Mouse (Mus musculus) lung, postnatal 10 days (tissue): ENCODE data around the gene Gm12800.
"Not testable (repeated sequence)": the region's sequence is repeated elsewhere in the genome, so short reads cannot be mapped to it uniquely, and the experiment has no call there.

ENCODE experiments used
- DNase-seq: peaks from one replicate; pipeline ENCODE4 v3.0.0; 2021

Gene Gm12800

GRCm38 (mm10) chr4:101908821-101909220, at the start of gene Gm12800:
Gene Gm12800, plus strand, starts transcription at chr4:101909121.
- DNase-seq, result not testable (repeated sequence)

DNA sequence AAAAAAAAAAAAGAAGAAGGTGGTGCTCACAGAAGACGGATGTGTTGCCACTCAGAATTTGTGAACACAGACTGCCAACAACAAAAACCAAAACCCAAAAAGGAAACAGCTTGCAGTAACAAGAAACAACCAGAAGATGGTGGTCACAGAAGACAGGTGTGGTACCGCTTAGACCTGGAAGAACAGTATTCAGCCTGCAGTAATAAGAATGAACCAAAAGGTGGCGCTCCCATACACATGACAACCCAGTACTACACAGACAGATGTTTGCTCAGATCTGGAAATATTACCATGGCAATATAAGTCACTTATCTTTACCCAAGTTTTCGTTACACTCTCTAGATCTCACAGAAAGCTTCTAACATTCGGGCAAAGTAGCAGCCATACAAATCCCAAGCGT, 48.0 kb upstream of the Gm12800 start:
- DNase-seq, result peak; percentile 21

- DNase-seq, result no peak
Measured at GRCm38 (mm10) chr4:101862289-101862688, 46.6 kb upstream of the Gm12800 start.

DNA sequence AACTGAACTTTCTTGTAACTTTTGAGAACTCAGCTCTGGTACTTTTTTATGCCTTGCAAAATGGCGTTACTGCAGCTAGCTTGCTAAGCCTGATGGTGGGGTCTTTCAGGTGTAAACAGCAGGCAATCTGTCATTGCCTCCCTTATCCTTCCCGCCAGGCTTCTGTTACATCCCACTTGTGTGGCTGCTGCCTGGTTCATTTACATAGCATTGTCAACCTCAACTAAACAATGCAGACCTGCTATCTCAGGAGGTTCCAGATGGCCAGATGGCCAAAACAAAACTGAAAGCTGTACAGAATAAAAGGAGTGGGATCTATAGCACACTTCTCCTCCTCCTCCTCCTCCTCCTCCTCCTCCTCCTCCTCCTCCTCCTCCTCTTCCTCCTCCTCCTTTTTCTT, 36.9 kb upstream of the Gm12800 start:
- not testable (repeated sequence) for DNase-seq

DNA sequence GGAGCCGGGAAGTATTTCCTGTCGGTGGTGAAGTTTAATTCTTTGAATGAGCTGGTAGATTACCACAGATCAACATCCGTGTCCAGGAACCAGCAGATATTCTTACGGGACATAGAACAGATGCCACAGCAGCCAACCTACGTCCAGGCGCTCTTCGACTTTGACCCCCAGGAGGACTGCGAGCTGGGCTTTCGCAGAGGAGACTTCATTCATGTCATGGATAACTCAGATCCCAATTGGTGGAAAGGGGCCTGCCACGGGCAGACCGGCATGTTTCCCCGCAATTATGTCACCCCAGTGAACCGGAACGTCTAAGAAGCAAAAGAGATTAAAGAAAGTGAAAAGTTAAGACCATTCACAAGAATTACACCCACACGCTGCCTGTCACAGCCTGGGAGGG, 33.2 kb upstream of the Gm12800 start:
- not testable (repeated sequence) for DNase-seq

- DNase-seq, result no peak
Measured at GRCm38 (mm10) chr4:101883641-101884040, 25.3 kb upstream of the Gm12800 start.

DNA sequence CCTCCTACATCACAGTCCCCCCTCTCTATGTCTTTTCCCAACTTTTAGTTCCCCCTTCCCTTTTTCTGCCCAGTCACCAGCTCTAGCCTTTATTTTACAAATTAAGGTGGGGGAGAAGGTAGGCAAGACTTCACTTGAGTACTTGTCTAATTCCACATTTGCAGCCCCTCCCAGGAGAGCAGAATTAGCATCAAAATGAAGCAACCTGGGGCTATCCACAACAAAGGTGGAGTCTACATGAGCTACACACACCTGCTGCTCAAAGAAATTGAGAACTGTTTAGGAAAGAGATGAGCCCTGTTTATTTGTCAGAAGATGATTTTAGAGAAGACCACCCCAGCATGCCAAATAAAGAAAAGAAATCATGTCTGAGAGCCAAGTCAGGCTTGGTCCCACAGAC, 19.5 kb upstream of the Gm12800 start:
- no peak for DNase-seq

GRCm38 (mm10) chr4:101893656-101894420, 15.1 kb upstream of the Gm12800 start, which contains the start of gene C130073F10Rik:
Gene C130073F10Rik, minus strand, starts transcription at chr4:101893789.
- DNase-seq, result no peak

DNA sequence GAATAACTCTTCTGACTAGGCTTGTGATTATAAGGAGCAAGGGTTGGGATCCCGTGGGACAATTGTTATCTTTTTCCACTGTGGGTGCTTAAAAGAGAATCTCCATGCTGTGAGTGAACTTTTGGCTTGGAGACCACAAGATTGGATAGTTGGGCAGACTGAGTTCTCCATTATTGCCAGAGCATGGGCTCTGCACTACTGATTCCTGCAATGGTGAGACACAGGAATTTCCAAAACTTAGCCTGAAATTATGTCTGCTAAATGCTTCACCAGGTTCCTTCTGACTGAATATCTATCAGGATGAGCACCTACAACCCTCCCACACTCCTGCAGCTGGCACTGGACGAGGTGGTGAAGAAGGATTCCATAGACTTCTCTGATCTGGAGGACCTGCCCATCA, 31.2 kb downstream of the Gm12800 start, which contains the start of gene Gm12794:
Gene Gm12794, plus strand, starts transcription at position 301 of the 400 bp plus-strand sequence.
- not testable (repeated sequence) for DNase-seq
